Mouse (Mus musculus) neural tube, embryonic 14.5 days (tissue): ENCODE data around the gene Epb41l5. TPM values are rescaled to one million over a fixed set of nuclear protein-coding genes. Genes with fewer than 3 reads are reported as not detected.

Experiments
- ATAC-seq: fragments of 200-750 bp; cut with Nextera tagmentation; 2 replicates; pipeline ENCODE4 v1.8.0; 2017; ENCODE audit warnings: low read depth, mild to moderate bottlenecking, moderate TSS enrichment, moderate library complexity
- H3K27ac ChIP-seq: fragments of 300-500 bp; sonication (generic); 2 replicates; pipeline ENCODE4 v1.5.1; 2014; ENCODE audit warnings: low read depth, mild to moderate bottlenecking, control low read depth, low read length, moderate library complexity, mixed read lengths
- H3K27me3 ChIP-seq: fragments of 300-500 bp; sonication (generic); 2 replicates; pipeline ENCODE4 v1.6.1; 2014; ENCODE audit warnings: low read length; ENCODE audit not compliant: control insufficient read depth, insufficient read depth
- H3K36me3 ChIP-seq: fragments of 300-500 bp; sonication (generic); 2 replicates; pipeline ENCODE4 v1.6.1; 2014; ENCODE audit warnings: low read length, mixed read lengths; ENCODE audit not compliant: control insufficient read depth, insufficient read depth
- H3K4me1 ChIP-seq: fragments of 300-500 bp; sonication (generic); 2 replicates; pipeline ENCODE4 v1.6.1; 2014; ENCODE audit warnings: low read length; ENCODE audit not compliant: control insufficient read depth, insufficient read depth
- H3K4me2 ChIP-seq: fragments of 300-500 bp; sonication (generic); 2 replicates; pipeline ENCODE4 v1.6.1; 2014; ENCODE audit warnings: mild to moderate bottlenecking, low read depth, low read length, control low read depth
- H3K4me3 ChIP-seq: fragments of 300-500 bp; sonication (generic); 2 replicates; pipeline ENCODE4 v1.5.1; 2014; ENCODE audit warnings: low read depth, low read length, control low read depth, mixed read lengths
- H3K9ac ChIP-seq: fragments of 300-500 bp; sonication (generic); replicated peaks from 2 replicates; pipeline ENCODE4 v1.6.1; 2014; ENCODE audit warnings: low read depth, mild to moderate bottlenecking, control low read depth, low read length, mixed read lengths
- H3K9me3 ChIP-seq: fragments of 300-500 bp; sonication (generic); 2 replicates; pipeline ENCODE4 v1.6.1; 2016; ENCODE audit warnings: low read length; ENCODE audit not compliant: control insufficient read depth
- WGBS: fragments of 180-500 bp; shearing (Covaris S2); extraction: QIAGEN DNeasy Blood & Tissue Kit; methylation state at CpG from one replicate; pipeline ENCODE4 v1.1.7; 2014; 5-methylcytosine and 5-hydroxymethylcytosine counted together
- polyA plus RNA-seq: library from polyadenylated mRNA; unstranded; fragments of >200 nt; fragmentation: Nextera tagmentation; extraction: Ambion mirVana; gene quantifications from 2 replicates; pipeline ENCODE4 v1.2.1, GENCODE M21; 2014

Gene Epb41l5
- polyA plus RNA-seq, 1 experiment from 2014 or later: 20.6 TPM

DNA sequence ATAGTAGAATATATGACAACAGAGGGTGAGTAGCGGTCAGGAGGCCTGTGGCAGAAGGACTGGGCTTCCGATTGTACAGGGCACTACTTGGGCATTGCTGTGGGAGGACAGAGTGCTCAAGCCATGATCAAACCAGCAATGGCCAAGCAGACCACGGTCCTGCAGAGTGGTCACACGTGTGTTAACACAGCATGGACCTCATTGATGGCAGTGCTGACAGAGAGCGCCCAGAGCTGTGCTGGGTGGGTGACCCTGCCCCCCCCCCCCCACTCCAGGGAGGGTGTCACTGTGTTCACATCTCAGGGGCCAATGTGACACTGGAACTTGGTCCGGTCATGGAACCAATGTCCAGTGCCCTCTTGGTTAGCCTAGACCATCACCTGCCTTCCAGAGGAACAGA lies 116.6 kb downstream of the Epb41l5 start:
- no peak overlapping the region for H3K27ac ChIP-seq
- no peak overlapping the region for H3K4me3 ChIP-seq
- H3K36me3 ChIP-seq: no peaks in the 10 kb centered on the region
- H3K4me2 ChIP-seq: no peak overlapping the region
- no peaks in the 10 kb centered on the region for H3K9me3 ChIP-seq
- no peaks in the 10 kb centered on the region for H3K4me1 ChIP-seq
- 97% methylated on average over 6 of the region's 6 CpGs for WGBS
- no peak overlapping the region for H3K9ac ChIP-seq
- no peak for ATAC-seq
- H3K27me3 ChIP-seq: no peaks in the 10 kb centered on the region

GRCm38 (mm10) chr1:119530941-119531340 lies 117.9 kb downstream of the Epb41l5 start:
- H3K9ac ChIP-seq: no peak overlapping the region
- no peak overlapping the region for H3K27ac ChIP-seq
- H3K4me1 ChIP-seq: peaks cover 6% of the 10 kb centered on the region; the same call in 1 of the 2 replicates
- ATAC-seq: no peak
- no peaks in the 10 kb centered on the region for H3K27me3 ChIP-seq
- no peak overlapping the region for H3K4me2 ChIP-seq
- no peak overlapping the region for H3K4me3 ChIP-seq
- H3K9me3 ChIP-seq: no peaks in the 10 kb centered on the region
- no peaks in the 10 kb centered on the region for H3K36me3 ChIP-seq
- 95% methylated on average over 13 of the region's 13 CpGs for WGBS

- Histone ChIP-seq H3K9me3 (no peaks in the 10 kb centered on the region), H3K4me3 (peak within 1 kb of the TSS; percentile 62), H3K4me1 (peaks cover 18% of the 10 kb centered on the region), H3K4me2 (peak within 1 kb of the TSS; percentile 74), H3K36me3 (no peaks in the 10 kb centered on the region), H3K27ac (peak within 1 kb of the TSS; percentile 82), H3K27me3 (no peaks in the 10 kb centered on the region), H3K9ac (peak within 1 kb of the TSS; percentile 79)
- WGBS: 1% methylated on average over 71 of the region's 82 CpGs
- peak; percentile 97 for ATAC-seq
These were observed 122.9 kb downstream of the Epb41l5 start, which contains the start of gene Tmem185b for GRCm38 (mm10) chr1:119525689-119526591. Gene Tmem185b (plus strand): TSS chr1:119526160.

GRCm38 (mm10) chr1:119525004-119525444 lies 123.8 kb downstream of the Epb41l5 start:
- H3K4me3 ChIP-seq: peak overlapping the region; percentile 62
- H3K4me2 ChIP-seq: peak overlapping the region; percentile 74
- 6% methylated on average over 5 of the region's 5 CpGs for WGBS
- no peaks in the 10 kb centered on the region for H3K36me3 ChIP-seq
- peak overlapping the region; percentile 79; the same call in 1 of the 2 replicates for H3K9ac ChIP-seq
- no peaks in the 10 kb centered on the region for H3K27me3 ChIP-seq
- peaks cover 20% of the 10 kb centered on the region for H3K4me1 ChIP-seq
- peak overlapping the region; percentile 82; the same call in 1 of the 2 replicates for H3K27ac ChIP-seq
- ATAC-seq: no peak
- H3K9me3 ChIP-seq: no peaks in the 10 kb centered on the region

GRCm38 (mm10) chr1:119523826-119524225 lies 125.0 kb downstream of the Epb41l5 start:
- Histone ChIP-seq H3K4me2 (no peak overlapping the region), H3K27me3 (no peaks in the 10 kb centered on the region), H3K4me1 (peaks cover 20% of the 10 kb centered on the region), H3K4me3 (no peak overlapping the region), H3K36me3 (no peaks in the 10 kb centered on the region), H3K9ac (no peak overlapping the region), H3K9me3 (no peaks in the 10 kb centered on the region), H3K27ac (no peak overlapping the region)
- ATAC-seq: no peak
- WGBS: 94% methylated on average over 7 of the region's 7 CpGs

DNA sequence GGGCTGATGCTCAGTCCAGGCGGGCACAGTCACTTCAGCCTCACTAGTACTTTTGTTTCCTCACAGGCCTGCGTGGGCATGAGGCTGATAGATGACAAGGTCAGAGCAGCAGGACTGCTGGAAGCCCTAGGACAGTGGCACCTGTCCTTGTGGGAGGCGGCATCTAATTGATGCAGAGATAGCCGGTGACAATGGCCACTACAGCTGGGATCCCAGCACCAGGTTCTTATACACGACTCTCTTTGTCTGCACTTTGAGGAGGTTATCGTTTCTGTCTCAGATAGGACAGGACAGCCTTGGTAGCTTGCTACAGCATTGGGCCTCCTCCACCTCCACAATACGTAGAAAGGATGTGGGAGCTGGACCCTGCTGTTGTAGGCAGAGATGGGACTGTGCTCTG lies 125.4 kb downstream of the Epb41l5 start:
- 93% methylated on average over 7 of the region's 7 CpGs for WGBS
- Histone ChIP-seq H3K36me3 (no peaks in the 10 kb centered on the region), H3K9ac (no peak overlapping the region), H3K27me3 (no peaks in the 10 kb centered on the region), H3K4me2 (no peak overlapping the region), H3K4me3 (no peak overlapping the region), H3K4me1 (peaks cover 20% of the 10 kb centered on the region), H3K9me3 (no peaks in the 10 kb centered on the region), H3K27ac (no peak overlapping the region)
- ATAC-seq: no peak

GRCm38 (mm10) chr1:119522726-119523125 lies 126.1 kb downstream of the Epb41l5 start:
- Histone ChIP-seq H3K9ac (no peak overlapping the region), H3K36me3 (no peaks in the 10 kb centered on the region), H3K9me3 (no peaks in the 10 kb centered on the region), H3K4me3 (no peak overlapping the region), H3K4me1 (peaks cover 20% of the 10 kb centered on the region), H3K27ac (no peak overlapping the region), H3K27me3 (no peaks in the 10 kb centered on the region), H3K4me2 (no peak overlapping the region)
- no peak for ATAC-seq
- WGBS: 84% methylated on average over 4 of the region's 4 CpGs

GRCm38 (mm10) chr1:119521681-119522080 lies 127.1 kb downstream of the Epb41l5 start:
- no peaks in the 10 kb centered on the region for H3K27me3 ChIP-seq
- H3K4me2 ChIP-seq: no peak overlapping the region
- WGBS: 75% methylated on average over 7 of the region's 7 CpGs
- no peaks in the 10 kb centered on the region for H3K9me3 ChIP-seq
- no peaks in the 10 kb centered on the region for H3K36me3 ChIP-seq
- H3K4me1 ChIP-seq: peaks cover 18% of the 10 kb centered on the region
- H3K9ac ChIP-seq: no peak overlapping the region
- H3K27ac ChIP-seq: no peak overlapping the region
- no peak overlapping the region for H3K4me3 ChIP-seq
- no peak for ATAC-seq

- 26% methylated on average over 2 of the region's 2 CpGs for WGBS
- no peak overlapping the region for H3K4me2 ChIP-seq
- ATAC-seq: no peak
These were observed 127.8 kb downstream of the Epb41l5 start for GRCm38 (mm10) chr1:119521029-119521428.

More at GRCm38 (mm10) chr1:119521029-119521428, 127.8 kb downstream of the Epb41l5 start:
- Histone ChIP-seq H3K27me3 (no peaks in the 10 kb centered on the region), H3K4me1 (peaks cover 14% of the 10 kb centered on the region), H3K9me3 (no peaks in the 10 kb centered on the region), H3K4me3 (no peak overlapping the region), H3K27ac (no peak overlapping the region), H3K36me3 (no peaks in the 10 kb centered on the region), H3K9ac (no peak overlapping the region)
